Mouse (Mus musculus) CH12.LX (cell line): ENCODE results near the gene Cyp2j12. TPM values are rescaled to one million over a fixed set of nuclear protein-coding genes. Genes with fewer than 3 reads are reported as not detected.

Source experiments
- DNase-seq: peaks from one replicate; pipeline ENCODE4 v3.0.0-alpha.2; 2013; ENCODE audit errors: extremely low read depth
- H3K27ac ChIP-seq: 2 replicates; pipeline ENCODE4 v1.5.1; 2012; ENCODE audit warnings: low read depth, mild to moderate bottlenecking, control low read depth, moderate library complexity; ENCODE audit not compliant: insufficient read depth
- H3K27me3 ChIP-seq: replicated peaks from 2 replicates; pipeline ENCODE3; 2012; ENCODE audit warnings: inconsistent platforms
- H3K36me3 ChIP-seq, 2 experiments: replicated peaks in 1 of 2; 2 replicates each; pipeline versions ENCODE3 to v1.6.1; 2012; ENCODE audit warnings: inconsistent platforms in 1 of 2, low read length in 1 of 2, mild to moderate bottlenecking in 1 of 2, mixed read lengths in 1 of 2, moderate library complexity in 1 of 2; ENCODE audit not compliant: control insufficient read depth in 1 of 2, insufficient read depth in 1 of 2
- H3K4me1 ChIP-seq, 2 experiments: 2 replicates each; pipeline ENCODE4 v1.6.1; 2012; ENCODE audit warnings: inconsistent platforms in 1 of 2, moderate library complexity in 1 of 2; ENCODE audit not compliant: insufficient read depth in 2 of 2, control insufficient read depth in 1 of 2
- H3K4me2 ChIP-seq: 2 replicates; pipeline ENCODE4 v1.6.1; 2012; ENCODE audit warnings: low read depth, mild to moderate bottlenecking, control low read depth; ENCODE audit not compliant: poor library complexity, insufficient read depth, severe bottlenecking
- H3K4me3 ChIP-seq, 3 experiments: fragments of 150-350 bp in 1 of 3; sonication (generic) in 1 of 3; replicated peaks in 1 of 3; 2 replicates each; pipeline versions ENCODE3 to v1.5.1; 2011 to 2012; ENCODE audit warnings: low read depth in 2 of 3, low read length in 2 of 3, mild to moderate bottlenecking in 2 of 3, moderate library complexity in 2 of 3, control low read depth in 1 of 3, improper control_type of control experiment in 1 of 3, inconsistent platforms in 1 of 3, mixed read lengths in 1 of 3; ENCODE audit not compliant: poor library complexity in 1 of 3
- H3K79me2 ChIP-seq: replicated peaks from 2 replicates; pipeline ENCODE4 v1.6.1; 2012; ENCODE audit warnings: mild to moderate bottlenecking, moderate library complexity; ENCODE audit not compliant: control insufficient read depth, poor library complexity, insufficient read depth, severe bottlenecking; ENCODE audit errors: extremely low read depth
- H3K9ac ChIP-seq: 2 replicates; pipeline ENCODE4 v1.6.1; 2012; ENCODE audit warnings: low read depth, mild to moderate bottlenecking, control low read depth, moderate library complexity; ENCODE audit not compliant: insufficient read depth
- H3K9me3 ChIP-seq: replicated peaks from 2 replicates; pipeline ENCODE3; 2012; ENCODE audit warnings: low read length, inconsistent platforms, mixed read lengths
- BHLHE40 ChIP-seq: IDR thresholded peaks from 2 replicates; pipeline ENCODE4 v1.6.1; 2011; ENCODE audit warnings: mild to moderate bottlenecking, low read depth, low read length, improper control_type of control experiment
- CHD1 ChIP-seq: IDR thresholded peaks from 2 replicates; pipeline ENCODE4 v1.6.1; 2012; ENCODE audit warnings: low read depth, low read length, improper control_type of control experiment, inconsistent platforms
- CHD2 ChIP-seq: IDR thresholded peaks from 2 replicates; pipeline ENCODE4 v1.6.1; 2011; ENCODE audit warnings: low read length, improper control_type of control experiment
- CTCF ChIP-seq, 2 experiments: IDR thresholded peaks in 1 of 2; conservative IDR thresholded peaks in 1 of 2; 2 replicates each; pipeline ENCODE4 v1.5.1; 2011 to 2012; ENCODE audit warnings: low read depth in 2 of 2, low read length in 2 of 2, improper control_type of control experiment in 1 of 2, inconsistent platforms in 1 of 2, mild to moderate bottlenecking in 1 of 2, moderate library complexity in 1 of 2
- E2F4 ChIP-seq: IDR thresholded peaks from 2 replicates; pipeline ENCODE4 v1.6.1; 2011; ENCODE audit warnings: low read depth, low read length, improper control_type of control experiment; ENCODE audit not compliant: insufficient replicate concordance
- EP300 ChIP-seq: IDR thresholded peaks from 2 replicates; pipeline ENCODE4 v1.6.1; 2011; ENCODE audit warnings: low read length, improper control_type of control experiment
- GABPA ChIP-seq: IDR thresholded peaks from 2 replicates; pipeline ENCODE4 v1.6.1; 2012; ENCODE audit warnings: low read depth, low read length, improper control_type of control experiment, inconsistent platforms; ENCODE audit not compliant: insufficient replicate concordance
- HCFC1 ChIP-seq: IDR thresholded peaks from 2 replicates; pipeline ENCODE4 v1.6.1; 2012; ENCODE audit warnings: low read depth, mild to moderate bottlenecking, inconsistent platforms, low read length, improper control_type of control experiment
- IRF4 ChIP-seq: IDR thresholded peaks from 2 replicates; pipeline ENCODE4 v1.6.1; 2014; ENCODE audit warnings: low read depth, mild to moderate bottlenecking, inconsistent platforms, low read length, improper control_type of control experiment
- JUND ChIP-seq: conservative IDR thresholded peaks from 2 replicates; pipeline ENCODE4 v1.6.1; 2011; ENCODE audit warnings: low read depth, low read length, improper control_type of control experiment
- MAFK ChIP-seq: IDR thresholded peaks from 2 replicates; pipeline ENCODE4 v1.6.1; 2011; ENCODE audit warnings: low read length, improper control_type of control experiment; ENCODE audit not compliant: insufficient replicate concordance
- MAX ChIP-seq: IDR thresholded peaks from 2 replicates; pipeline ENCODE4 v1.6.1; 2011; ENCODE audit warnings: low read length, improper control_type of control experiment
- MAZ ChIP-seq: IDR thresholded peaks from 2 replicates; pipeline ENCODE4 v1.6.1; 2012; ENCODE audit warnings: low read depth, mild to moderate bottlenecking, inconsistent platforms, low read length, improper control_type of control experiment, moderate library complexity
- MYC ChIP-seq: IDR thresholded peaks from 2 replicates; pipeline ENCODE4 v1.6.1; 2011; ENCODE audit warnings: low read depth, mild to moderate bottlenecking, improper control_type of control experiment, low read length
- NELFE ChIP-seq: IDR thresholded peaks from 2 replicates; pipeline ENCODE4 v1.6.1; 2011; ENCODE audit warnings: low read depth, low read length, improper control_type of control experiment
- NRF1 ChIP-seq: IDR thresholded peaks from 2 replicates; pipeline ENCODE4 v1.6.1; 2014; ENCODE audit warnings: low read depth, mild to moderate bottlenecking, inconsistent platforms, low read length, improper control_type of control experiment, moderate library complexity
- PAX5 ChIP-seq: IDR thresholded peaks from 2 replicates; pipeline ENCODE4 v1.6.1; 2012; ENCODE audit warnings: low read length, inconsistent platforms, mixed read lengths
- POLR2A ChIP-seq: IDR thresholded peaks from 2 replicates; pipeline ENCODE4 v1.6.1; 2011; ENCODE audit warnings: low read depth, mild to moderate bottlenecking, improper control_type of control experiment, low read length
- POLR2AphosphoS2 ChIP-seq: IDR thresholded peaks from 2 replicates; pipeline ENCODE4 v1.6.1; 2011; ENCODE audit warnings: low read depth, low read length, improper control_type of control experiment
- RAD21 ChIP-seq: IDR thresholded peaks from 2 replicates; pipeline ENCODE4 v1.6.1; 2011; ENCODE audit warnings: low read depth, mild to moderate bottlenecking, low read length, improper control_type of control experiment, moderate library complexity
- RCOR1 ChIP-seq: conservative IDR thresholded peaks from 2 replicates; pipeline ENCODE4 v1.6.1; 2012; ENCODE audit warnings: low read depth, mild to moderate bottlenecking, inconsistent platforms, low read length, improper control_type of control experiment
- SIN3A ChIP-seq: IDR thresholded peaks from 2 replicates; pipeline ENCODE4 v1.6.1; 2012; ENCODE audit warnings: low read length, improper control_type of control experiment, inconsistent platforms
- TBP ChIP-seq: conservative IDR thresholded peaks from 2 replicates; pipeline ENCODE4 v1.6.1; 2011; ENCODE audit warnings: low read depth, low read length, improper control_type of control experiment
- UBTF ChIP-seq: IDR thresholded peaks from 2 replicates; pipeline ENCODE4 v1.6.1; 2012; ENCODE audit warnings: low read depth, mild to moderate bottlenecking, inconsistent platforms, low read length, improper control_type of control experiment, moderate library complexity
- USF1 ChIP-seq: IDR thresholded peaks from 2 replicates; pipeline ENCODE4 v1.6.1; 2014; ENCODE audit warnings: low read depth, mild to moderate bottlenecking, inconsistent platforms, low read length, improper control_type of control experiment
- ZKSCAN1 ChIP-seq: IDR thresholded peaks from 2 replicates; pipeline ENCODE4 v1.6.1; 2012; ENCODE audit warnings: low read depth, inconsistent platforms, low read length, improper control_type of control experiment, borderline replicate concordance
- ZMIZ1 ChIP-seq: IDR thresholded peaks from 2 replicates; pipeline ENCODE4 v1.6.1; 2012; ENCODE audit warnings: low read depth, mild to moderate bottlenecking, inconsistent platforms, low read length, improper control_type of control experiment
- ZNF384 ChIP-seq: IDR thresholded peaks from 2 replicates; pipeline ENCODE4 v1.6.1; 2012; ENCODE audit warnings: low read depth, low read length, improper control_type of control experiment, inconsistent platforms
- dilution Hi-C: fragments of 300-500 bp; cut with MboI; formaldehyde crosslinking; loops from 2 replicates; pipeline ENCODE4 v1.14.3; 2020; ENCODE audit warnings: low sequenced_read_pairs; ENCODE audit not compliant: extremely low pct_unique_long_range_greater_than_20kb, extremely low pct_ligation_motif_present
- in situ Hi-C: fragments of 300-500 bp; cut with MboI; formaldehyde crosslinking; loops from 3 replicates; pipeline ENCODE4 v1.14.3; 2019; ENCODE audit warnings: low sequenced_read_pairs, low pct_ligation_motif_present, low pct_unique_long_range_greater_than_20kb, mixed read lengths
- polyA plus RNA-seq: library from polyadenylated mRNA; unstranded; fragments of >175 nt; gene quantifications from 2 replicates; pipeline ENCODE4 v1.2.1, GENCODE M21; 2012; ENCODE audit warnings: low read depth; ENCODE audit not compliant: insufficient read length
- total RNA-seq, 2 experiments: library from RNA; depleted of rRNA; stranded (reverse); fragments of 300-350 nt in 1 of 2; fragments of >200 nt in 1 of 2; gene quantifications; 2 replicates each; pipeline ENCODE4 v1.2.3; 2012 to 2014

Gene Cyp2j12
- total and polyA plus RNA-seq, 3 experiments = not detected

GRCm38 (mm10) chr4:96139226-96139625 lies 1.7 kb downstream of the Cyp2j12 start:
- no peak overlapping the region for H3K27ac ChIP-seq
- H3K9me3 ChIP-seq = no peaks in the 10 kb centered on the region
- H3K79me2 ChIP-seq = no peaks in the 10 kb centered on the region
- TF ChIP-seq CHD2 (no peak), BHLHE40 (no peak), GABPA (no peak), ZNF384 (no peak), POLR2AphosphoS2 (no peak), RAD21 (no peak), CTCF (conservative IDR thresholded peaks at IDR 0.05 in 1 of 2, IDR thresholded peaks at IDR 0.05 in 1 of 2; ENCODE audit: low read depth in 2 of 2, low read length in 2 of 2) (no peak), MAFK (no peak), TBP (no peak), E2F4 (no peak), MAX (no peak), RCOR1 (no peak), JUND (no peak), MAZ (no peak), POLR2A (no peak), PAX5 (no peak), USF1 (no peak), NRF1 (no peak), SIN3A (no peak)
- no peak for DNase-seq
- in situ Hi-C loops (no loop called here), dilution Hi-C loops (no loop called here)
- peaks cover 5% of the 10 kb centered on the region for H3K27me3 ChIP-seq
- H3K4me2 ChIP-seq = no peak overlapping the region
- H3K36me3 ChIP-seq = no peaks in the 10 kb centered on the region
- no peaks in the 10 kb centered on the region for H3K4me1 ChIP-seq
- no peak overlapping the region for H3K4me3 ChIP-seq
- H3K9ac ChIP-seq = no peak overlapping the region

GRCm38 (mm10) chr4:96134246-96134645 lies 6.7 kb downstream of the Cyp2j12 start:
- no peak overlapping the region for H3K4me3 ChIP-seq
- no peak overlapping the region for H3K4me2 ChIP-seq
- TF ChIP-seq RAD21 = no peak
- no peak for TF ChIP-seq USF1
- TF ChIP-seq MYC = no peak
- TF ChIP-seq NELFE = no peak
- TF ChIP-seq MAX = no peak
- no peak for TF ChIP-seq RCOR1
- TF ChIP-seq UBTF = no peak
- TF ChIP-seq ZKSCAN1 = no peak
- no peak for TF ChIP-seq HCFC1
- TF ChIP-seq EP300 = no peak
- TF ChIP-seq CHD1 = no peak
- no peak for TF ChIP-seq IRF4
- no peak for TF ChIP-seq JUND
- no peak for TF ChIP-seq ZMIZ1
- no peak for TF ChIP-seq SIN3A
- TF ChIP-seq BHLHE40 = no peak
- H3K4me1 ChIP-seq = no peaks in the 10 kb centered on the region
- H3K9ac ChIP-seq = no peak overlapping the region
- dilution Hi-C loops = no loop called here
- H3K9me3 ChIP-seq = no peaks in the 10 kb centered on the region
- no peaks in the 10 kb centered on the region for H3K79me2 ChIP-seq
- no peaks in the 10 kb centered on the region for H3K36me3 ChIP-seq
- DNase-seq = no peak
- no peak overlapping the region for H3K27ac ChIP-seq
- in situ Hi-C loops = no loop called here
- H3K27me3 ChIP-seq = peaks cover 1% of the 10 kb centered on the region
